Mouse (Mus musculus) lung, postnatal 0 days (tissue): Measurements from ENCODE around the gene Dpep2nb. TPM values are rescaled to one million over a fixed set of nuclear protein-coding genes. Genes with fewer than 3 reads are reported as not detected.

Experiments
- ATAC-seq: fragments of 200-750 bp; cut with Nextera tagmentation; 2 replicates; pipeline ENCODE4 v1.8.0; 2017; ENCODE audit warnings: moderate library complexity
- DNase-seq: peaks from one replicate; pipeline ENCODE4 v3.0.0-alpha.2; 2016; ENCODE audit warnings: low spot score
- H3K27ac ChIP-seq: fragments of 300-500 bp; sonication (generic); 2 replicates; pipeline ENCODE4 v1.5.1; 2014; ENCODE audit warnings: antibody characterized with exemption, mild to moderate bottlenecking, low read length, mixed read lengths
- H3K27me3 ChIP-seq: fragments of 300-500 bp; sonication (generic); replicated peaks from 2 replicates; pipeline ENCODE4 v1.6.1; 2014; ENCODE audit warnings: low read length, mixed read lengths; ENCODE audit not compliant: insufficient read depth
- H3K36me3 ChIP-seq: fragments of 300-500 bp; sonication (generic); 2 replicates; pipeline ENCODE4 v1.6.1; 2014; ENCODE audit warnings: low read length, mixed read lengths; ENCODE audit not compliant: insufficient read depth
- H3K4me1 ChIP-seq: fragments of 300-500 bp; sonication (generic); 2 replicates; pipeline ENCODE4 v1.6.1; 2014; ENCODE audit warnings: antibody characterized with exemption, low read depth, low read length, mixed read lengths; ENCODE audit not compliant: insufficient read depth
- H3K4me2 ChIP-seq: fragments of 300-500 bp; sonication (generic); replicated peaks from 2 replicates; pipeline ENCODE4 v1.6.1; 2014; ENCODE audit warnings: low read depth, mild to moderate bottlenecking, low read length, moderate library complexity, mixed read lengths
- H3K4me3 ChIP-seq: fragments of 300-500 bp; sonication (generic); 2 replicates; pipeline ENCODE4 v1.5.1; 2014; ENCODE audit warnings: low read depth, low read length
- H3K9ac ChIP-seq: fragments of 300-500 bp; sonication (generic); replicated peaks from 2 replicates; pipeline ENCODE4 v1.6.1; 2014; ENCODE audit warnings: low read depth, mild to moderate bottlenecking
- H3K9me3 ChIP-seq: fragments of 300-500 bp; sonication (generic); 2 replicates; pipeline ENCODE4 v1.6.1; 2016; ENCODE audit warnings: low read length, mixed read lengths
- CTCF ChIP-seq: IDR thresholded peaks from 2 replicates; pipeline ENCODE4 v1.5.1; 2016; ENCODE audit warnings: antibody characterized with exemption, mild to moderate bottlenecking
- EP300 ChIP-seq: IDR thresholded peaks from 2 replicates; pipeline ENCODE4 v1.6.1; 2016; ENCODE audit warnings: antibody characterized with exemption, mild to moderate bottlenecking, control low read depth
- WGBS: fragments of 180-500 bp; shearing (Covaris S2); extraction: QIAGEN DNeasy Blood & Tissue Kit; methylation state at CpG from one replicate; pipeline ENCODE4 v1.1.7; 2014; 5-methylcytosine and 5-hydroxymethylcytosine counted together
- polyA plus RNA-seq: library from polyadenylated mRNA; unstranded; fragments of >200 nt; fragmentation: Nextera tagmentation; extraction: Ambion mirVana; gene quantifications from 2 replicates; pipeline ENCODE4 v1.2.1, GENCODE M21; 2015

The Dpep2nb gene
- polyA plus RNA-seq: 0.12 TPM in 1 of 2 replicates, not detected in the other

DNA sequence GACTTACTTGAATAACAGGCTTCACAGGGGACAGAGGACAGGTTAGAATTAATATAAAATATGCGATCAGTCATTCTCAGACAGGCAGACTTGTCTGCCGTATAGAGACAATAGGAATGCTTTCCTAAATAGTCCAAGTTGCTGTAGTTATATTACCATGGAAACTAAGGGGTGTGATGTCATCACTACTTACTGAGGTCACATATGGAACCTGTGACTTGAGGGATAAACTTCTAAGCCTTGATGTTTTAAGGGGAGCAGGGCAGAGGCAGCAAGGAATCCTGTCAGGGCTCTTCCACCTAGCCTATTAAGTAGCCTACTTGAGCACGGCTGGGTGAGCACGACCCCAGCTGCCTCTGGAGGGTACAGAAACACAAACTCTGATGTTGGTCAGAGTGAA, at the start of gene Dpep2nb:
Gene Dpep2nb, minus strand, starts transcription at position 101 of the 400 bp plus-strand sequence.
- Histone ChIP-seq H3K27me3 (no peaks in the 10 kb centered on the region), H3K4me3 (no peak within 1 kb of the TSS), H3K4me1 (peaks cover 4% of the 10 kb centered on the region; the same call in 1 of the 2 replicates), H3K27ac (no peak within 1 kb of the TSS), H3K9ac (no peak within 1 kb of the TSS), H3K9me3 (no peaks in the 10 kb centered on the region), H3K4me2 (no peak within 1 kb of the TSS), H3K36me3 (no peaks in the 10 kb centered on the region)
- no peak for ATAC-seq
- 72% methylated on average over 4 of the region's 4 CpGs for WGBS
- TF ChIP-seq CTCF (no peak), EP300 (no peak)
- DNase-seq: no peak

DNA sequence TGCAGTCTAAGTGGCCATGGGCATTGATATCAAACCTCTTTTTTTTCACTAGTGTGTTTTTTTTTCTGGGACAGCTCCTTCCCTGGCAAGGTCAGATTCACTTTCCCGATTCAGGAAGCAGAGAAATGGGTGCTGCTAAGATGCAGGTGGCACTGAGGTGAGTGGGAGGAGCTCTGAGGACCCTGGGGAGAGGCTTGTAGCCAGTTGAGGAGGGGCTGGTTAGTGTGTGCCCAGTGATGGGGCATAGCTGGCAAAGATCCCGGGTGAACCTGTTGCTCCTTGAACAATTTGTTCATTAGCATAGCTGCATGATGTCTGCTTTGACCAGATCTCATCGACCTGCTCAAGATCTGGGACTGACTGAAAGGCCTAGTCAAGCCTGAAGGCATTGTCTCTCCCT, 49.3 kb upstream of the Dpep2nb start:
- 60% methylated on average over 3 of the region's 3 CpGs for whole genome bisulfite sequencing

DNA sequence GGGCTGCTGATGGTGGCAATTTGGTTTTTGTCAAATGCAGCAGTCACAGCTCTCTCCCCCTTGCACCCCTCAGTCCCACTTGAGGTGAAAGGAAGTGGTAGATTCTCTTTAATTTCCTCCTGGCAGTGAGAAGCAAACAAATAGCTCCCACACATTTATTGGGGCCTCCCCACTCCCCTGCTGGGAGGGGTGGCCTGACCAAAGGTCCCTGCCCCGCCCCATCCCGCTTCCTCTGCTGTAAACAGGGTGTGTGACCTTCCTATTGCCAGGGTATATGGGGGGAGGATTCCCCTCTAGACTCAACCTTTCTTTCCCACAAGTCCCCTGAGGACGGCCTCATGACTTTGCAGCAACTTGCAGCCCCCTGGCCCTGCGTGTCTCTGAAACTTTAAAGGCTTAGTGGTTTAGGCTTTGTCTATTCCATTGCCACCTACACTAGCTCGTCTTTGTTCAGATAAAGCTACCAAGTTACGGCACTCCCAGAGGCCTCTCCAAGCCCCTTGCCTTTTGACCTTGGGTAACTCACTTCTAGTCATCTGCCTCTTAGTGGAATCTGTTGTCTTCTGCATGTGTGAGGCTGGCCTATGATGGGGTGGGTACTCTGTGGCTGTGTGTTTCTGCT, 48.5 kb upstream of the Dpep2nb start:
- 44% methylated on average over 6 of the region's 6 CpGs for WGBS
- TF ChIP-seq EP300 (no peak), CTCF (no peak)
- H3K4me2 ChIP-seq: no peak overlapping the region
- H3K36me3 ChIP-seq: no peaks in the 10 kb centered on the region
- no peak overlapping the region for H3K4me3 ChIP-seq
- H3K27me3 ChIP-seq: no peaks in the 10 kb centered on the region
- H3K9ac ChIP-seq: no peak overlapping the region
- no peaks in the 10 kb centered on the region for H3K9me3 ChIP-seq
- H3K4me1 ChIP-seq: peaks cover 5% of the 10 kb centered on the region; the same call in 1 of the 2 replicates
- DNase-seq (no peak), ATAC-seq (no peak)
- no peak overlapping the region for H3K27ac ChIP-seq

More for the DNA sequence above, 49.3 kb upstream of the Dpep2nb start:
- no peaks in the 10 kb centered on the region for H3K27me3 ChIP-seq
- no peak overlapping the region for H3K9ac ChIP-seq
- peaks cover 5% of the 10 kb centered on the region; the same call in 1 of the 2 replicates for H3K4me1 ChIP-seq
- TF ChIP-seq EP300: no peak
- no peaks in the 10 kb centered on the region for H3K36me3 ChIP-seq
- ATAC-seq (no peak), DNase-seq (no peak)
- H3K27ac ChIP-seq: no peak overlapping the region
- H3K4me2 ChIP-seq: no peak overlapping the region
- no peak overlapping the region for H3K4me3 ChIP-seq
- no peaks in the 10 kb centered on the region for H3K9me3 ChIP-seq

GRCm38 (mm10) chr8:106052510-106053089, 46.8 kb upstream of the Dpep2nb start:
- TF ChIP-seq EP300 (no peak), CTCF (no peak)
- H3K4me3 ChIP-seq: no peak overlapping the region
- H3K4me1 ChIP-seq: no peaks in the 10 kb centered on the region
- DNase-seq: no peak
- H3K27me3 ChIP-seq: no peaks in the 10 kb centered on the region
- no peaks in the 10 kb centered on the region for H3K36me3 ChIP-seq
- ATAC-seq: no peak
- no peaks in the 10 kb centered on the region for H3K9me3 ChIP-seq
- no peak overlapping the region for H3K4me2 ChIP-seq
- WGBS: 86% methylated on average over 9 of the region's 9 CpGs
- no peak overlapping the region for H3K27ac ChIP-seq
- H3K9ac ChIP-seq: no peak overlapping the region

- Histone ChIP-seq H3K4me3 (no peak overlapping the region), H3K9ac (no peak overlapping the region), H3K27me3 (no peaks in the 10 kb centered on the region), H3K9me3 (no peaks in the 10 kb centered on the region), H3K27ac (no peak overlapping the region), H3K4me2 (no peak overlapping the region), H3K36me3 (no peaks in the 10 kb centered on the region), H3K4me1 (no peaks in the 10 kb centered on the region)
- DNase-seq: no peak
- ATAC-seq: no peak
- 83% methylated on average over 3 of the region's 3 CpGs for WGBS
- TF ChIP-seq EP300 (no peak), CTCF (no peak)
Observed at GRCm38 (mm10) chr8:106051068-106051467, 45.3 kb upstream of the Dpep2nb start.

- Histone ChIP-seq H3K27me3 (no peaks in the 10 kb centered on the region), H3K4me3 (no peak overlapping the region), H3K27ac (no peak overlapping the region), H3K9ac (no peak overlapping the region), H3K9me3 (no peaks in the 10 kb centered on the region), H3K4me2 (no peak overlapping the region), H3K4me1 (no peaks in the 10 kb centered on the region), H3K36me3 (no peaks in the 10 kb centered on the region)
- ATAC-seq (no peak), DNase-seq (no peak)
- WGBS: 94% methylated on average over 6 of the region's 6 CpGs
- no peak for TF ChIP-seq EP300
- TF ChIP-seq CTCF: no peak
Observed at GRCm38 (mm10) chr8:106049840-106050239, 44.1 kb upstream of the Dpep2nb start.
